Mouse (Mus musculus): ENCODE data around the gene Pcdh19. TPM values are rescaled to one million over a fixed set of nuclear protein-coding genes. Genes with fewer than 3 reads are reported as not detected.

The Pcdh19 gene
- polyA plus RNA-seq, 1 experiment = 0.44 TPM

DNA sequence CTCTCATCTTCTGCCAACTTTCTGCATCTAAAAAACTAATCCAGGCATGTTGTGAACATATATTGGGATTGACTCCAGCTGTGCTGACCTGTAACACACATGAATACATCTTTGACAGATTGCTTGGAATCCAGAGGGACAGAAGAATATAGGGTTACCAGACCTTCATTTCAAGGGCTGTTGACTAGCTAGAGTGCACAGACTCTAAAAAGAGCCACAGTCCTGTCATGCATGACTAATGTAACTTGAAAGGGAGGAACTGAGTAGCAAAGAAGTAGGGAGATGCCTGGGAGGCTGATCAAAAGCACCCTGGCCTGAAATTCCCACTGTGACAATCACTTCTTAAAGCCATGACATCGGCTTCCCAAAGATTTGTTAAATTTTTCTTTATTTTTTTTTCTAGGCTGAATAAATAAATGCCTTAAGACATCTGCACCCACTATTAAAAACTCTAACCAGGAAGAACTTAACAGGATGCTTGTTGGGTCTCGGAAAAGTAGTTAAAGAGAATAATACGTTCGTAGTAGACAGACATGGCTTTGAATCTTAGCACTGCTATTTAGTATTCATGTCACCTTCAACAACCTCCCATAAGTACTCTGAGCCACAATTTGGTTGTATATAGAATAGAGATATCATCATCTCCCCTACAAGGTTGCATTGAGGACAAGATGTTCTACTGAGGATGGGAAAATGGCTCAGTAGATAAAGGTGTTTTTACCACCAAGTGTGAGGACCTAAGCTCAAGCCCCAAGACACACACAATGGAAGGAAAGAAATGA, 113.0 kb downstream of the Pcdh19 start:
- Histone ChIP-seq H3K27ac (ENCODE audit: insufficient read depth, low read depth, low read length) (no peak overlapping the region), H3K27me3 (replicated peaks; ENCODE audit: control insufficient read depth, insufficient read depth, low read length) (no peaks in the 10 kb centered on the region), H3K4me1 (ENCODE audit: control insufficient read depth, insufficient read depth, low read length) (no peaks in the 10 kb centered on the region), H3K4me3 (ENCODE audit: insufficient read depth, low read depth, low read length) (no peak overlapping the region), H3K36me3 (ENCODE audit: control insufficient read depth, insufficient read depth, low read length) (no peaks in the 10 kb centered on the region)
- no peak for TF ChIP-seq CTCF (conservative IDR thresholded peaks at IDR 0.05; ENCODE audit: insufficient read depth, insufficient read length, low read depth, low read length)
- 31% methylated on average over 4 of the region's 4 CpGs for whole genome bisulfite sequencing
- no peak for DNase-seq

DNA sequence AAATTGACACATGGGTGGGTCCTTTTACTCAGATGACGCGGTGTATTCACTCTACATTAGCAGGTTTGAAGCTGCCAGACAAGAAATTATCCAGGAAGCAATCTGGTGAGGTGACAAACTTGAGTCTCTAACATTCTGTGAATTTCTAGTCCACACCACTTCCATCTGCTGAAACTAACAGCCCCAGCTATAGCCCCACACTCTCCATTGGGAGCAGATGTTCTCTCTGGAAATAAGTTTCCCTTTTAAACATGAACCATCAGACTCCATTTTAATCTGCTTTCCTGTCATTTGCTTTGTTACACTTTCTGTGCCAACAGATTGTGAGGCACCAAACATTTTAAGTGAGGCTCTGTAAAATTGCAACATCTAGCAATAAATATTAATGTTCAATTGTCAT, 123.4 kb downstream of the Pcdh19 start:
- TF ChIP-seq CTCF (conservative IDR thresholded peaks at IDR 0.05; ENCODE audit: insufficient read depth, insufficient read length, low read depth, low read length) (no peak), POLR2A (IDR thresholded peaks at IDR 0.05; ENCODE audit: low read depth, low read length) (no peak)
- Histone ChIP-seq H3K4me1 (ENCODE audit: control insufficient read depth, insufficient read depth, low read length) (no peaks in the 10 kb centered on the region), H3K27me3 (replicated peaks; ENCODE audit: control insufficient read depth, insufficient read depth, low read length) (no peaks in the 10 kb centered on the region), H3K36me3 (ENCODE audit: control insufficient read depth, insufficient read depth, low read length) (no peaks in the 10 kb centered on the region), H3K27ac (ENCODE audit: insufficient read depth, low read depth, low read length) (no peak overlapping the region), H3K4me3 (ENCODE audit: insufficient read depth, low read depth, low read length) (no peak overlapping the region)
- DNase-seq = no peak
- 93% methylated on average over 2 of the region's 2 CpGs for WGBS

Other genes starting within 250 kb of the Pcdh19 start
- not detected in 2 replicates for gene Tnmd, start 162.0 kb upstream of the Pcdh19 start, polyA plus RNA-seq (2012; rRNA removed)
- gene Tspan6, start 209.4 kb upstream of the Pcdh19 start, polyA plus RNA-seq (2012; rRNA removed) = 6.1 and 6.7 TPM in 2 replicates
- 9.0 and 10.5 TPM in 2 replicates for gene Srpx2, start 219.4 kb upstream of the Pcdh19 start, polyA plus RNA-seq (2012; rRNA removed)